Mouse (Mus musculus): ENCODE results near the gene Spa17.

- TF ChIP-seq GATA1 (IDR thresholded peaks at IDR 0.05; ENCODE audit: borderline replicate concordance, low read length) = no peak
- TF ChIP-seq FLI1 (IDR thresholded peaks at IDR 0.05; ENCODE audit: low read length) = no peak
These were observed 23.1 kb downstream of the Spa17 start for GRCm38 (mm10) chr9:37590381-37590780.

Data from megakaryocyte, embryonic 14.5 days (primary cell).